ENCODE assay signal across 10 mouse cellular contexts in the genomic region with DNA sequence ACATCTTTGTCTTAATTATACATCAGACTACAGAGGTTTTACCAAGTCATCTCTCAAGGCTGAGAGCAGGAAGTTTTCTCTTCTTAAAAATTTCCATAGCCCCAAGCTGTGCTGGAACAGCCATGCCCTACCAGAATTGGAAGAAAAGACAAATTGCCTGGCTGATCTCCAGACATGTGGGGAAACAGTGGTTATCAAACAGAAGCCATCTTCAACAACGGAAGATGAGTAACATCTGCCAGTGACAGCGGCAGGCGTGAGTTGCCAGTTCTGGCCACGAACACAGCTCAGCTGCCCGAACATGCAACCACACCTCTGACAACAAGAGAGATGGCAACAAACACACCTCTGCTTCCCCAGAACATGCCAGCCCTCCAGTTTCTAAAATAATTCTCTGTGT. TPM values are rescaled to one million over a fixed set of nuclear protein-coding genes. Genes with fewer than 3 reads are reported as not detected.
DNase-seq lines count a peak whose midpoint lies in the region.
"Had no signal": no experiment of that assay in that cellular context is flagged by ENCODE, and none has a peak within 500 bp of the region (broad histone marks: within the 10 kb centered on the region; RNA-seq: fewer than 3 reads in every experiment).

No protein-coding gene starts in this region.

- intact Hi-C loops in heart, postnatal 36 days (cut with DNase I): no loop called here

- DNase-seq in adrenal gland, adult (ENCODE audit: inconsistent age in 2 of 2, low spot score in 1 of 2): peak; percentile 28 to 67
- DNase-seq in adrenal gland, postnatal 4 days (ENCODE audit: low spot score in 2 of 2): no peak
- peak; percentile 7 for DNase-seq in ovary, postnatal 14 days (ENCODE audit: low spot score)
- DNase-seq in ovary, postnatal 36 days (ENCODE audit: low spot score): no peak
- peak; percentile 33 to 55 for DNase-seq in heart, postnatal 36 days
- DNase-seq in lung, postnatal 36 days: peak; percentile 79
- no peak for DNase-seq in left cerebral cortex, adult 9 months (ENCODE audit: low spot score in 2 of 2)
- no peak for DNase-seq in cerebellum, adult 9-10 months
- DNase-seq: cerebellum, postnatal 14 days had no signal

RNA-seq across cellular contexts. Expression of a gene that starts 59.1 kb away (rescaled TPM):
- 10 to 100 TPM; 25.5 to 29.2 TPM for total RNA-seq in adrenal gland, postnatal 4 days (2021)
- 10 to 100 TPM; 17.1 to 17.4 TPM for total RNA-seq in heart, postnatal 36 days (2021)
- total RNA-seq: neutrophil, adult 5-6 weeks had no signal

Comparison
In these comparisons a context has a peak if more than half of its experiments do, and no peak if none do; other contexts are left out.
1. DNase-seq: peak in adrenal gland, adult (2 of 2), ovary, postnatal 14 days (single experiment), heart, postnatal 36 days (2 of 2) and lung, postnatal 36 days (single experiment); none in adrenal gland, postnatal 4 days (0 of 2), ovary, postnatal 36 days (single experiment), left cerebral cortex, adult 9 months (0 of 2) and cerebellum, adult 9-10 months (single experiment).